Mouse (Mus musculus): ENCODE results near the gene Dmrta2. TPM values are rescaled to one million over a fixed set of nuclear protein-coding genes. Genes with fewer than 3 reads are reported as not detected.

Dmrta2 gene
- polyA plus RNA-seq, 1 experiment from 2014 or later = 0.14 TPM

GRCm38 (mm10) chr4:109960201-109960935, 17.5 kb upstream of the Dmrta2 start:
- no peaks in the 10 kb centered on the region; the same call in 1 of the 2 replicates for H3K36me3 ChIP-seq (ENCODE audit: control insufficient read depth, insufficient read depth, low read length)
- no peak for ATAC-seq (ENCODE audit: low FRiP score, low TSS enrichment)
- H3K4me2 ChIP-seq (replicated peaks; ENCODE audit: low read depth, low read length) = no peak overlapping the region
- no peaks in the 10 kb centered on the region for H3K27me3 ChIP-seq (ENCODE audit: control insufficient read depth, insufficient read depth, low read length)
- H3K4me3 ChIP-seq (ENCODE audit: low read length) = no peak overlapping the region
- whole genome bisulfite sequencing = 64% methylated on average over 5 of the region's 5 CpGs
- H3K9me3 ChIP-seq (ENCODE audit: control insufficient read depth, low read length) = no peaks in the 10 kb centered on the region
- no peaks in the 10 kb centered on the region for H3K4me1 ChIP-seq (ENCODE audit: control insufficient read depth, insufficient read depth, low read length)
- H3K9ac ChIP-seq (ENCODE audit: low read depth, low read length) = no peak overlapping the region
- H3K27ac ChIP-seq (ENCODE audit: low read depth, low read length) = no peak overlapping the region

- Histone ChIP-seq H3K27ac (ENCODE audit: low read depth, low read length) (no peak overlapping the region), H3K4me2 (replicated peaks; ENCODE audit: low read depth, low read length) (no peak overlapping the region), H3K4me1 (ENCODE audit: control insufficient read depth, insufficient read depth, low read length) (no peaks in the 10 kb centered on the region), H3K36me3 (ENCODE audit: control insufficient read depth, insufficient read depth, low read length) (no peaks in the 10 kb centered on the region; the same call in 1 of the 2 replicates), H3K27me3 (ENCODE audit: control insufficient read depth, insufficient read depth, low read length) (no peaks in the 10 kb centered on the region), H3K9ac (ENCODE audit: low read depth, low read length) (no peak overlapping the region), H3K9me3 (ENCODE audit: control insufficient read depth, low read length) (no peaks in the 10 kb centered on the region), H3K4me3 (ENCODE audit: low read length) (no peak overlapping the region)
- no peak for ATAC-seq (ENCODE audit: low FRiP score, low TSS enrichment)
- WGBS = 89% methylated on average over 5 of the region's 5 CpGs
Measured at GRCm38 (mm10) chr4:109963570-109964279, 14.1 kb upstream of the Dmrta2 start.

- H3K27ac ChIP-seq (ENCODE audit: low read depth, low read length) = no peak overlapping the region
- ATAC-seq (ENCODE audit: low FRiP score, low TSS enrichment) = no peak
- no peaks in the 10 kb centered on the region for H3K9me3 ChIP-seq (ENCODE audit: control insufficient read depth, low read length)
- no peak overlapping the region for H3K4me2 ChIP-seq (replicated peaks; ENCODE audit: low read depth, low read length)
- no peak overlapping the region for H3K4me3 ChIP-seq (ENCODE audit: low read length)
- WGBS = 83% methylated on average over 5 of the region's 5 CpGs
- peaks cover 30% of the 10 kb centered on the region for H3K27me3 ChIP-seq (ENCODE audit: control insufficient read depth, insufficient read depth, low read length)
- H3K4me1 ChIP-seq (ENCODE audit: control insufficient read depth, insufficient read depth, low read length) = peaks cover 8% of the 10 kb centered on the region; the same call in 1 of the 2 replicates
- H3K36me3 ChIP-seq (ENCODE audit: control insufficient read depth, insufficient read depth, low read length) = no peaks in the 10 kb centered on the region
- no peak overlapping the region for H3K9ac ChIP-seq (ENCODE audit: low read depth, low read length)
Measured at GRCm38 (mm10) chr4:109969561-109969960, 8.3 kb upstream of the Dmrta2 start.

- Histone ChIP-seq H3K9me3 (ENCODE audit: control insufficient read depth, low read length) (0 out of 2 replicates have a peak, but pooled peaks cover 2% of the 10 kb centered on the region), H3K4me2 (replicated peaks; ENCODE audit: low read depth, low read length) (0 out of 2 replicates have a peak overlapping the region, but pooled peaks have one; percentile 5), H3K27me3 (ENCODE audit: control insufficient read depth, insufficient read depth, low read length) (peaks cover 74% of the 10 kb centered on the region), H3K4me1 (ENCODE audit: control insufficient read depth, insufficient read depth, low read length) (peaks cover 24% of the 10 kb centered on the region), H3K4me3 (ENCODE audit: low read length) (no peak overlapping the region), H3K36me3 (ENCODE audit: control insufficient read depth, insufficient read depth, low read length) (no peaks in the 10 kb centered on the region), H3K9ac (ENCODE audit: low read depth, low read length) (no peak overlapping the region), H3K27ac (ENCODE audit: low read depth, low read length) (no peak overlapping the region)
- WGBS = 1% methylated on average over 20 of the region's 20 CpGs
- no peak for ATAC-seq (ENCODE audit: low FRiP score, low TSS enrichment)
Measured at GRCm38 (mm10) chr4:109973991-109974654, 3.7 kb upstream of the Dmrta2 start.

- H3K4me2 ChIP-seq (replicated peaks; ENCODE audit: low read depth, low read length) = peak overlapping the region; percentile 5; the same call in 1 of the 2 replicates
Measured at GRCm38 (mm10) chr4:109974655-109975380, 3.0 kb upstream of the Dmrta2 start.

GRCm38 (mm10) chr4:109975381-109976240, 2.2 kb upstream of the Dmrta2 start:
- Histone ChIP-seq H3K4me1 (ENCODE audit: control insufficient read depth, insufficient read depth, low read length) (peaks cover 24% of the 10 kb centered on the region), H3K9me3 (ENCODE audit: control insufficient read depth, low read length) (0 out of 2 replicates have a peak, but pooled peaks cover 2% of the 10 kb centered on the region), H3K9ac (ENCODE audit: low read depth, low read length) (no peak overlapping the region), H3K4me2 (replicated peaks; ENCODE audit: low read depth, low read length) (no peak overlapping the region), H3K27ac (ENCODE audit: low read depth, low read length) (no peak overlapping the region), H3K36me3 (ENCODE audit: control insufficient read depth, insufficient read depth, low read length) (no peaks in the 10 kb centered on the region), H3K4me3 (ENCODE audit: low read length) (no peak overlapping the region), H3K27me3 (ENCODE audit: control insufficient read depth, insufficient read depth, low read length) (peaks cover 86% of the 10 kb centered on the region)
- ATAC-seq (ENCODE audit: low FRiP score, low TSS enrichment) = no peak
- 8% methylated on average over 25 of the region's 25 CpGs for WGBS

More at GRCm38 (mm10) chr4:109974655-109975380, 3.0 kb upstream of the Dmrta2 start:
- no peak for ATAC-seq (ENCODE audit: low FRiP score, low TSS enrichment)
- Histone ChIP-seq H3K36me3 (ENCODE audit: control insufficient read depth, insufficient read depth, low read length) (no peaks in the 10 kb centered on the region), H3K27me3 (ENCODE audit: control insufficient read depth, insufficient read depth, low read length) (peaks cover 80% of the 10 kb centered on the region), H3K4me1 (ENCODE audit: control insufficient read depth, insufficient read depth, low read length) (peaks cover 24% of the 10 kb centered on the region), H3K9me3 (ENCODE audit: control insufficient read depth, low read length) (0 out of 2 replicates have a peak, but pooled peaks cover 2% of the 10 kb centered on the region), H3K4me3 (ENCODE audit: low read length) (peak overlapping the region; percentile 6; the same call in 1 of the 2 replicates), H3K27ac (ENCODE audit: low read depth, low read length) (no peak overlapping the region), H3K9ac (ENCODE audit: low read depth, low read length) (no peak overlapping the region)
- 1% methylated on average over 33 of the region's 33 CpGs for WGBS

- WGBS = under 1% methylated on average over 34 of the region's 34 CpGs
- H3K4me2 ChIP-seq (replicated peaks; ENCODE audit: low read depth, low read length) = no peak overlapping the region
- no peak for ATAC-seq (ENCODE audit: low FRiP score, low TSS enrichment)
Measured at GRCm38 (mm10) chr4:109976273-109977147, 1.3 kb upstream of the Dmrta2 start.

More at GRCm38 (mm10) chr4:109976273-109977147, 1.3 kb upstream of the Dmrta2 start:
- Histone ChIP-seq H3K36me3 (ENCODE audit: control insufficient read depth, insufficient read depth, low read length) (no peaks in the 10 kb centered on the region), H3K9ac (ENCODE audit: low read depth, low read length) (no peak overlapping the region), H3K27me3 (ENCODE audit: control insufficient read depth, insufficient read depth, low read length) (peaks cover 94% of the 10 kb centered on the region), H3K4me3 (ENCODE audit: low read length) (no peak overlapping the region; the same call in 1 of the 2 replicates), H3K27ac (ENCODE audit: low read depth, low read length) (no peak overlapping the region), H3K4me1 (ENCODE audit: control insufficient read depth, insufficient read depth, low read length) (peaks cover 24% of the 10 kb centered on the region), H3K9me3 (ENCODE audit: control insufficient read depth, low read length) (0 out of 2 replicates have a peak, but pooled peaks cover 2% of the 10 kb centered on the region)

Measured in kidney, embryonic 14.5 days (tissue).